Mouse (Mus musculus) ES-E14 (cell line): ENCODE results near the gene Gtf2ird2. TPM values are rescaled to one million over a fixed set of nuclear protein-coding genes. Genes with fewer than 3 reads are reported as not detected.

Source experiments
- DNase-seq: peaks from one replicate; pipeline ENCODE4 v3.0.0-alpha.2; 2013; ENCODE audit warnings: low read depth, low spot score
- H3K27ac ChIP-seq: 2 replicates; pipeline ENCODE4 v1.5.1; 2012; ENCODE audit warnings: low read depth, mild to moderate bottlenecking, low read length, moderate library complexity, mixed read lengths; ENCODE audit not compliant: poor library complexity, insufficient read depth, severe bottlenecking
- H3K36me3 ChIP-seq: 2 replicates; pipeline ENCODE4 v1.6.1; 2012; ENCODE audit warnings: mild to moderate bottlenecking, low read length, moderate library complexity, mixed read lengths; ENCODE audit not compliant: control insufficient read depth, poor library complexity, insufficient read depth, severe bottlenecking
- H3K4me1 ChIP-seq, 2 experiments: fragments of 150-350 bp in 1 of 2; sonication (generic) in 1 of 2; 2 replicates each; pipeline ENCODE4 v1.6.1; 2012; ENCODE audit warnings: low read length in 2 of 2, mild to moderate bottlenecking in 1 of 2, mixed read lengths in 1 of 2; ENCODE audit not compliant: control insufficient read depth in 2 of 2, insufficient read depth in 2 of 2, poor library complexity in 1 of 2
- H3K4me3 ChIP-seq, 2 experiments: fragments of 150-350 bp in 1 of 2; sonication (generic) in 1 of 2; 2 replicates each; pipeline ENCODE4 v1.5.1; 2012; ENCODE audit warnings: low read length in 2 of 2, low read depth in 1 of 2, mild to moderate bottlenecking in 1 of 2, mixed read lengths in 1 of 2; ENCODE audit not compliant: insufficient read depth in 1 of 2, poor library complexity in 1 of 2, severe bottlenecking in 1 of 2
- H3K9ac ChIP-seq: 2 replicates; pipeline ENCODE4 v1.6.1; 2012; ENCODE audit warnings: low read depth, mild to moderate bottlenecking, low read length, mixed read lengths; ENCODE audit not compliant: poor library complexity, insufficient read depth, severe bottlenecking
- H3K9me3 ChIP-seq: fragments of 150-350 bp; sonication (generic); 2 replicates; pipeline ENCODE4 v1.6.1; 2012; ENCODE audit warnings: low read depth, mild to moderate bottlenecking, low read length; ENCODE audit not compliant: control insufficient read depth, insufficient read depth
- CHD2 ChIP-seq: IDR thresholded peaks from 2 replicates; pipeline ENCODE4 v1.6.1; 2014; ENCODE audit warnings: mild to moderate bottlenecking, low read depth, low read length, inconsistent platforms
- HCFC1 ChIP-seq: IDR thresholded peaks from 2 replicates; pipeline ENCODE4 v1.6.1; 2012; ENCODE audit warnings: low read length, inconsistent platforms, borderline replicate concordance; ENCODE audit not compliant: insufficient read depth
- MAFK ChIP-seq: IDR thresholded peaks from 2 replicates; pipeline ENCODE4 v1.6.1; 2014; ENCODE audit warnings: mild to moderate bottlenecking, low read depth, low read length, inconsistent platforms; ENCODE audit not compliant: insufficient read depth
- ZC3H11A ChIP-seq: IDR thresholded peaks from 2 replicates; pipeline ENCODE4 v1.6.1; 2012; ENCODE audit warnings: low read depth, mild to moderate bottlenecking, inconsistent platforms, low read length, borderline replicate concordance
- ZNF384 ChIP-seq: IDR thresholded peaks from 2 replicates; pipeline ENCODE4 v1.6.1; 2012; ENCODE audit warnings: low read depth, low read length, inconsistent platforms
- in situ Hi-C, 2 experiments: fragments of 600-800 bp; cut with MboI; formaldehyde crosslinking; loops; one replicate each; pipeline ENCODE4 v1.15.1; 2025; ENCODE audit warnings: low sequenced_read_pairs in 2 of 2, inconsistent platforms in 1 of 2; ENCODE audit not compliant: unreplicated experiment in 2 of 2
- total RNA-seq: library from RNA; depleted of rRNA; stranded (reverse); fragments of 300-350 nt; gene quantifications from 2 replicates; pipeline ENCODE4 v1.2.3, GENCODE M21; 2012

The Gtf2ird2 gene
- total RNA-seq, 1 experiment = 2.3 TPM

DNA sequence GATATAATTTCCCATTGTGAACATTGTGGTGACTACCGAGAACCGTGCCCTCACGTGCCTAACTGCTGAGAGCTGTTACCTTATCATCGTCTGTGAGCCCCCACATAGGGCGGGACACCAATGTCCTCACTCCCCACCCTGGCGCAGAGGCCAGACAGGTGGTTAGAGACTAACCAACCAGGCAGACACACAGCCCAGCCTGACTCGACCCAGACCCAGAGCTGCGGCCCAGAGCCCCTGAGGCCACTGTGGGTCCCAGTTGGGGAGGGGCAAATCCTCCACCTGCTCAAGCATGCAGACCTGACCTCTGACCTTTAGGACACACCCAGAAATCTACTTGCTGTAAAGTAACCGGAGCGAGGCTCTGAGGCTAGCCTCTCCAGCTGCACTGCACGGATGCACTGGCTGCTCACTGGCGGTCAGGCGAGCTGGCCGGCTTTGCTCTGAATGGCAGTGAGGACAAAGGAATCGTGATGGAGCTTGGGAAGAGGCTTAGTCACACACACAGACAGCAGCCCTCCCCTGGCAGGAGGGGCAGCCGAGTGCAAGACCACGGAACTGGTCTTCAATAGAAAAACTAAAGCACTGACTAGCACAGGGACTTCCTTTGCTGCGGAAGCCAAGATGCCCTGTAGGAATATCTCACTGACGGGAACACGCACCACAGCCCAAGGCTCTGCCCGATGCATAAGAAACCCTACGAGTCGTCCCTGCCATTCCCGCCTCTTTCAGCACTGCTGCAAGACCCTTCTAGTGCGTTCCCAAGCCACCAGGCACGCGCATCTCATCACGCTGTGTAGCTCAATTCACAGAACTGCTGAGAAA is 54.3 kb downstream of the Gtf2ird2 start:
- TF ChIP-seq ZC3H11A (no peak), ZNF384 (no peak), CHD2 (no peak), HCFC1 (no peak), MAFK (no peak)
- Histone ChIP-seq H3K9me3 (no peaks in the 10 kb centered on the region), H3K36me3 (peaks cover 56% of the 10 kb centered on the region), H3K4me1 (peaks cover 7 to 20% of the 10 kb centered on the region in 2 experiments), H3K4me3 (peak overlapping the region in 1 of 2 experiments; percentile 32; a peak in 1 of 4 replicates), H3K9ac (no peak overlapping the region), H3K27ac (no peak overlapping the region)
- DNase-seq = no peak
- in situ Hi-C loops = no loop called here

DNA sequence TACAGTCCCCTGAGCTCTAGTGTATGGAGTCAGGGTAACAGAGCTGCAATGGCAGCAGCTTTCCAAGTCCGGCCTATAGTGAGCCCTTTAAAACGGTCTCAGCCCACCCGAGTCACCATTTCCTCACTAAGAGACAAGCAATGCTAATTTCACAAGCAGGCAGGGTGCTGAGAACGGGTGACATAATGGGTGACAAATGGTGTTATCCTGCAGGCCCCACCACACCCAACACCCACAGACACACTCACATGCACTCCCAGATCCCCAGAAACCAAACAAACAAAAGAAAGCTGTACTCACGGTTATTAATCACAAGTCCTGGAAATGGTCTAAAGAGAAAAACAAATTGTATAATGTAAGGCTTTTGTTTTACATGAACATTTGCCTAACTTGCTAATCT is 58.0 kb downstream of the Gtf2ird2 start:
- no peak overlapping the region for H3K4me3 ChIP-seq
- no peak for DNase-seq
- peaks cover 79% of the 10 kb centered on the region for H3K36me3 ChIP-seq
- no peak overlapping the region for H3K27ac ChIP-seq
- no peaks in the 10 kb centered on the region for H3K9me3 ChIP-seq
- in situ Hi-C loops = no loop called here
- no peak overlapping the region for H3K9ac ChIP-seq
- peaks cover 7 to 14% of the 10 kb centered on the region in 2 experiments; a peak in 3 of 4 replicates for H3K4me1 ChIP-seq
- TF ChIP-seq ZC3H11A (no peak), ZNF384 (no peak), MAFK (no peak), CHD2 (no peak), HCFC1 (no peak)

DNA sequence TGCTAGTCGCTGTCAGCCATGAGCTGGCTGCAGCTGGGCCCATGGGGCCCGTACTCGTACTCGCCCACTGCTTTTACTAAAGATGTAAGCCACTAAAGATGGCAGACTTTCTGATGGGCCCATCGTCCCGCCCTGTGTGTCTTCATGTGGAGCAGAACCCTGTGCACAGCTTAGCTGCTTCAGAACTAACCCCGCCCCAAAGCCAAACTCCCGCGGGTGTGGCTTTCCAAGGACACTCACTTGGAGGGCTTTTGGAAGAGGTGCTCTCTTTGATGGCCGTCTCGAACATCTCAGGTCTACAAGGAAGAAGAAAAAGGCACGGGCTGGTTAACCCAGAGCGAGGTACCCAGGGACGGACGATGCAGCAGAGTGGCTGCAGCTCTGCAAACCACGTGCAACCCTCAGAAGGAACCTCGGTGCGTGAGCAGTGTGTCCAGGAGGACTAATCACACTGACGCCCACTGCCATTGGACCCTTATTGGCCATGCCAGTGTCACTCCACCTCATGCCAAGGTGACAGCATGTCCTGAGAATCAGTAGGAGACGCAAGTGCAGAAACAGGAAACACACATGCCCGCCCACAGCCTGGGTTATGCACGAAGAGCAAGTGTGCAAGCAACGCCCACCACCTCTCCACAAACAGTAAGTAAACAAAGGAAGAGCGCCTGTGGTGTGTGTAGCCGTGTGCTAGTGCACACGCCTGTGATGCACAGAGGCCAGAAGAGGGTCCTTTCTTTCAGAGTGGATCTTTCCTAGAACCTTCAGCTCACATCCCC is 60.0 kb downstream of the Gtf2ird2 start:
- H3K4me1 ChIP-seq = peaks cover 0 to 4% of the 10 kb centered on the region in 2 experiments; a peak in 1 of 4 replicates
- H3K27ac ChIP-seq = no peak overlapping the region
- H3K9me3 ChIP-seq = no peaks in the 10 kb centered on the region
- DNase-seq = no peak
- TF ChIP-seq ZC3H11A (no peak), CHD2 (no peak), MAFK (no peak), HCFC1 (no peak), ZNF384 (no peak)
- H3K4me3 ChIP-seq = no peak overlapping the region
- H3K36me3 ChIP-seq = peaks cover 78% of the 10 kb centered on the region
- no peak overlapping the region for H3K9ac ChIP-seq
- in situ Hi-C loops = no loop called here

DNA sequence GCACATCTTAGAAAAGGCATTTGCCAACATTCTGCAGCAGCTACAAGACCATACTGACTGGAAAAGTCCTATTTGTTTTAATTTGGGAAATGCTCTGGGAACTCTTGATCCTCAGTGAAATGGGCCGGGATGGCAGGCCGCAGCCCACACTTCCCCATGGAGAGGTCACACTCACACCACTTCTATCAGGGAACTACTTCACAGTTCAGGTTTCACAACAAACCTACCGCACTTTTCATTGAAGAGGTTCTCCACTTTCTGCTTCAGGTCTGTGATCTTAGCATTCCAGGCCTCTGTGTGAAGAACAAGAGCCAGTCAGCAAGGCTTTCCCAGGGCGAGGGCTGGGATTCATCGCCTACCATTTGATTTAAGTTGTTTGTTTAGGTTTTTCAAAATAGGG is 61.1 kb downstream of the Gtf2ird2 start:
- Histone ChIP-seq H3K4me1 (peaks cover 0 to 2% of the 10 kb centered on the region in 2 experiments; a peak in 1 of 4 replicates), H3K9ac (no peak overlapping the region), H3K4me3 (no peak overlapping the region), H3K9me3 (no peaks in the 10 kb centered on the region), H3K27ac (no peak overlapping the region), H3K36me3 (peaks cover 81% of the 10 kb centered on the region)
- no peak for TF ChIP-seq ZC3H11A
- in situ Hi-C loops = no loop called here
- no peak for DNase-seq
